Mouse (Mus musculus): ENCODE data around the gene Mtf1. TPM values are rescaled to one million over a fixed set of nuclear protein-coding genes. Genes with fewer than 3 reads are reported as not detected.
A peak's percentile ranks its signal among the peaks of the same experiment; 100 is the strongest.

The Mtf1 gene
- polyA plus RNA-seq, 1 experiment from 2014 or later = 10.6 TPM

DNA sequence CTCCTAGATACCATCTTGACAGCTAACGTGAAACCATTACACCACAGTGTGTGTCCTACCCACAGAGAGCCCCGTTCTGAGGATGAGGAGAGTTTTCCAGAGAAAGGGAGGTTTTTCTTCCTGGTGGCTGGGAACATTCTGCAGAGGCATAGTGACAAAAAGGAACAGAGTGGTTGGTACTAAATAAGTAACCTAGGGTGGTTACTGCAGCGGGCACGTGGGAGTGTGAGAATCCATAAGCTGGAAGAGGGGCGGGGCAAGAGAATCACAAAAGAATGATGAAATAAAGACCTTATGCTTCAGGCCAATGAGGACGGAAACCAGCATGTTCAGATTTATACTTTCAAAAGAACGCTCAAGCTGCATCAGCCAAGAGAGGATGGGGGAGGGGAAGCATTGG lies 86.8 kb downstream of the Mtf1 start:
- Histone ChIP-seq H3K9ac (ENCODE audit: low read length) (no peak overlapping the region), H3K4me2 (replicated peaks; ENCODE audit: low read depth) (no peak overlapping the region), H3K27ac (replicated peaks) (no peak overlapping the region), H3K4me3 (ENCODE audit: low read depth, low read length) (no peak overlapping the region), H3K4me1 (replicated peaks; ENCODE audit: control insufficient read depth, insufficient read depth) (no peaks in the 10 kb centered on the region), H3K9me3 (ENCODE audit: control insufficient read depth, low read length) (no peaks in the 10 kb centered on the region), H3K36me3 (ENCODE audit: control insufficient read depth, insufficient read depth, low read length) (no peaks in the 10 kb centered on the region), H3K27me3 (ENCODE audit: control insufficient read depth, insufficient read depth, low read length) (no peaks in the 10 kb centered on the region; the same call in 1 of the 2 replicates)
- 70% methylated on average over 7 of the region's 7 CpGs for WGBS
- DNase-seq (ENCODE audit: low spot score) (no peak), ATAC-seq (ENCODE audit: low FRiP score, low TSS enrichment) (no peak)
- TF ChIP-seq EP300 (optimal IDR thresholded peaks at IDR 0.05) (no peak), CTCF (IDR thresholded peaks at IDR 0.05; ENCODE audit: low read depth) (no peak)

- H3K9ac ChIP-seq (ENCODE audit: low read length) = no peak overlapping the region
- H3K9me3 ChIP-seq (ENCODE audit: control insufficient read depth, low read length) = no peaks in the 10 kb centered on the region
- DNase-seq (ENCODE audit: low spot score) = no peak
- no peak overlapping the region for H3K4me2 ChIP-seq (replicated peaks; ENCODE audit: low read depth)
- no peak overlapping the region for H3K4me3 ChIP-seq (ENCODE audit: low read depth, low read length)
- ATAC-seq (ENCODE audit: low FRiP score, low TSS enrichment) = no peak
- H3K27ac ChIP-seq (replicated peaks) = no peak overlapping the region
- WGBS = 71% methylated on average over 2 of the region's 2 CpGs
- no peaks in the 10 kb centered on the region for H3K4me1 ChIP-seq (replicated peaks; ENCODE audit: control insufficient read depth, insufficient read depth)
- TF ChIP-seq EP300 (optimal IDR thresholded peaks at IDR 0.05) (no peak), CTCF (IDR thresholded peaks at IDR 0.05; ENCODE audit: low read depth) (no peak)
- H3K36me3 ChIP-seq (ENCODE audit: control insufficient read depth, insufficient read depth, low read length) = no peaks in the 10 kb centered on the region
- peaks cover 7% of the 10 kb centered on the region; the same call in 1 of the 2 replicates for H3K27me3 ChIP-seq (ENCODE audit: control insufficient read depth, insufficient read depth, low read length)
Measured at GRCm38 (mm10) chr4:124889935-124890334, 88.0 kb downstream of the Mtf1 start.

DNA sequence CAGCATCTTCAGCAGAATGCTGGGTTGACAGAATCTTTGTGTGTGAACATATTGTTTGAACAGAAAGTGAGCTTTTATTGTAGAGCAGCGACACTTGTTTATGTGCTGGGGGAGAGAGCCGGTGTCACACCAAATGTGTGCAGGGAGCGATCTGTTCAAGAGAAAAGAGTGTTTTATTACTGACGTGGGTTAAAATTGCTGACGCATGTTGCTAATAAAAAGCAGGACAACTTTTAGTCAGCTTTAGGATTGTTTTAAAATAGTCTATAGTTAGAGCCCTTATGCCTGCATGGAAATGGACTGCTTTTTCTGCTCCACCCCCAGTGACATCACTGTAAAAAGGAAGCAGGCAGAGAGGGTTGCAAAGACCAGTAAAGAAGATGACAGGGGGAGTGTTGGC lies 88.9 kb downstream of the Mtf1 start:
- Histone ChIP-seq H3K4me3 (ENCODE audit: low read depth, low read length) (no peak overlapping the region), H3K4me1 (replicated peaks; ENCODE audit: control insufficient read depth, insufficient read depth) (no peaks in the 10 kb centered on the region), H3K27ac (replicated peaks) (no peak overlapping the region), H3K4me2 (replicated peaks; ENCODE audit: low read depth) (no peak overlapping the region), H3K27me3 (ENCODE audit: control insufficient read depth, insufficient read depth, low read length) (peaks cover 11% of the 10 kb centered on the region; the same call in 1 of the 2 replicates), H3K9me3 (ENCODE audit: control insufficient read depth, low read length) (no peaks in the 10 kb centered on the region), H3K36me3 (ENCODE audit: control insufficient read depth, insufficient read depth, low read length) (no peaks in the 10 kb centered on the region), H3K9ac (ENCODE audit: low read length) (no peak overlapping the region)
- TF ChIP-seq EP300 (optimal IDR thresholded peaks at IDR 0.05) (no peak), CTCF (IDR thresholded peaks at IDR 0.05; ENCODE audit: low read depth) (no peak)
- WGBS = 65% methylated on average over 5 of the region's 5 CpGs
- DNase-seq (ENCODE audit: low spot score) (no peak), ATAC-seq (ENCODE audit: low FRiP score, low TSS enrichment) (no peak)

- no peak for TF ChIP-seq CTCF (IDR thresholded peaks at IDR 0.05; ENCODE audit: low read depth)
- no peak for TF ChIP-seq EP300 (optimal IDR thresholded peaks at IDR 0.05)
- H3K27me3 ChIP-seq (ENCODE audit: control insufficient read depth, insufficient read depth, low read length) = peaks cover 11% of the 10 kb centered on the region; the same call in 1 of the 2 replicates
- WGBS = 32% methylated on average over 6 of the region's 6 CpGs
Measured at GRCm38 (mm10) chr4:124893769-124894168, 91.9 kb downstream of the Mtf1 start.

GRCm38 (mm10) chr4:124894508-124895428 lies 92.9 kb downstream of the Mtf1 start:
- H3K9ac ChIP-seq (ENCODE audit: low read length) = peak overlapping the region; percentile 35; the same call in 1 of the 2 replicates
- no peak overlapping the region for H3K27ac ChIP-seq (replicated peaks)
- peak overlapping the region; percentile 36 for H3K4me3 ChIP-seq (ENCODE audit: low read depth, low read length)
- no peaks in the 10 kb centered on the region for H3K4me1 ChIP-seq (replicated peaks; ENCODE audit: control insufficient read depth, insufficient read depth)
- TF ChIP-seq CTCF (IDR thresholded peaks at IDR 0.05; ENCODE audit: low read depth) = no peak
- no peak for TF ChIP-seq EP300 (optimal IDR thresholded peaks at IDR 0.05)
- peak; percentile 36 for DNase-seq (ENCODE audit: low spot score)
- H3K9me3 ChIP-seq (ENCODE audit: control insufficient read depth, low read length) = no peaks in the 10 kb centered on the region
- WGBS = 3% methylated on average over 57 of the region's 83 CpGs
- H3K36me3 ChIP-seq (ENCODE audit: control insufficient read depth, insufficient read depth, low read length) = no peaks in the 10 kb centered on the region
- peak overlapping the region; percentile 52 for H3K4me2 ChIP-seq (replicated peaks; ENCODE audit: low read depth)
- ATAC-seq (ENCODE audit: low FRiP score, low TSS enrichment) = peak; percentile 26; the same call in 1 of the 2 replicates
- peaks cover 11% of the 10 kb centered on the region; the same call in 1 of the 2 replicates for H3K27me3 ChIP-seq (ENCODE audit: control insufficient read depth, insufficient read depth, low read length)

More at GRCm38 (mm10) chr4:124893769-124894168, 91.9 kb downstream of the Mtf1 start:
- no peak overlapping the region for H3K4me3 ChIP-seq (ENCODE audit: low read depth, low read length)
- no peak for ATAC-seq (ENCODE audit: low FRiP score, low TSS enrichment)
- no peak for DNase-seq (ENCODE audit: low spot score)
- no peak overlapping the region for H3K9ac ChIP-seq (ENCODE audit: low read length)
- no peaks in the 10 kb centered on the region for H3K9me3 ChIP-seq (ENCODE audit: control insufficient read depth, low read length)
- no peak overlapping the region for H3K4me2 ChIP-seq (replicated peaks; ENCODE audit: low read depth)
- H3K27ac ChIP-seq (replicated peaks) = no peak overlapping the region
- H3K36me3 ChIP-seq (ENCODE audit: control insufficient read depth, insufficient read depth, low read length) = no peaks in the 10 kb centered on the region
- no peaks in the 10 kb centered on the region for H3K4me1 ChIP-seq (replicated peaks; ENCODE audit: control insufficient read depth, insufficient read depth)

DNA sequence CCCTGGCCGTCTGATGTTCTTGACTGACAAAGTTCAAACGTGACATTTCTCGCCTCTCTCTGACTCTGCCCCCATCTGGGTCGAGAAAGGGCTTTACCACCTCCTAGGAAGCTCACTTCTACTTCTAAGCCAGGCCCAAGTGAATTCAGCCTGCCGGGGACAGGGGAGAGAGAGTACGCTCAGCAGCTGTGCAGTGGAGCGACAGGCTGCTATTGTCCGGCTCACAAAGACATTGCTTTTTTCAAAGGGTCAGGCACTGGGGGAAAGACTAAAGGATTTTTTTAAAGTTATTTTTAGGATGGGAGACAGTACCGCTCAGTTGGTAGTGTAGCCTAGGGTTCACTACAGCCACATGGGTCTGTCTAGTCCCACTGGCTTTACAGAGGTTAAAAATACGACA lies 96.5 kb downstream of the Mtf1 start:
- 61% methylated on average over 10 of the region's 10 CpGs for WGBS
- ATAC-seq (ENCODE audit: low FRiP score, low TSS enrichment) = no peak
- DNase-seq (ENCODE audit: low spot score) = no peak
- Histone ChIP-seq H3K27me3 (ENCODE audit: control insufficient read depth, insufficient read depth, low read length) (peaks cover 11% of the 10 kb centered on the region; the same call in 1 of the 2 replicates), H3K27ac (replicated peaks) (no peak overlapping the region), H3K36me3 (ENCODE audit: control insufficient read depth, insufficient read depth, low read length) (no peaks in the 10 kb centered on the region), H3K4me3 (ENCODE audit: low read depth, low read length) (no peak overlapping the region), H3K9me3 (ENCODE audit: control insufficient read depth, low read length) (no peaks in the 10 kb centered on the region), H3K9ac (ENCODE audit: low read length) (no peak overlapping the region), H3K4me2 (replicated peaks; ENCODE audit: low read depth) (no peak overlapping the region), H3K4me1 (replicated peaks; ENCODE audit: control insufficient read depth, insufficient read depth) (no peaks in the 10 kb centered on the region)
- TF ChIP-seq EP300 (optimal IDR thresholded peaks at IDR 0.05) = no peak
- TF ChIP-seq CTCF (IDR thresholded peaks at IDR 0.05; ENCODE audit: low read depth) = no peak

Other genes with a start within 250 kb of the Mtf1 start
- gene 3100002H09Rik, start 191.3 kb upstream of the Mtf1 start, polyA plus RNA-seq (2015; fragmentation: Nextera tagmentation; extraction: Ambion mirVana) = not detected in 2 replicates
- gene Pou3f1, start 145.3 kb upstream of the Mtf1 start, polyA plus RNA-seq (2015; fragmentation: Nextera tagmentation; extraction: Ambion mirVana) = 0.13 TPM in 2 replicates
- gene Utp11, start 108.5 kb upstream of the Mtf1 start, polyA plus RNA-seq (2015; fragmentation: Nextera tagmentation; extraction: Ambion mirVana) = 105 TPM in 2 replicates
- 7.4 and 9.0 TPM in 2 replicates for gene Fhl3, start 101.4 kb upstream of the Mtf1 start, polyA plus RNA-seq (2015; fragmentation: Nextera tagmentation; extraction: Ambion mirVana)
- 58.7 and 63.5 TPM in 2 replicates for gene Sf3a3, start 87.3 kb upstream of the Mtf1 start, polyA plus RNA-seq (2015; fragmentation: Nextera tagmentation; extraction: Ambion mirVana)
- 23.5 and 24.8 TPM in 2 replicates for gene Inpp5b, start 60.3 kb upstream of the Mtf1 start, polyA plus RNA-seq (2015; fragmentation: Nextera tagmentation; extraction: Ambion mirVana)
- gene Yrdc, start 48.6 kb downstream of the Mtf1 start, polyA plus RNA-seq (2015; fragmentation: Nextera tagmentation; extraction: Ambion mirVana) = 31.2 and 32.3 TPM in 2 replicates
- 64.1 and 65.8 TPM in 2 replicates for gene 1110065P20Rik, start 49.1 kb downstream of the Mtf1 start, polyA plus RNA-seq (2015; fragmentation: Nextera tagmentation; extraction: Ambion mirVana)
- gene Maneal, start 60.1 kb downstream of the Mtf1 start, polyA plus RNA-seq (2015; fragmentation: Nextera tagmentation; extraction: Ambion mirVana) = 0.19 and 0.21 TPM in 2 replicates
- 0.17 TPM in 1 of 2 replicates, not detected in the other for gene Epha10, start 78.8 kb downstream of the Mtf1 start, polyA plus RNA-seq (2015; fragmentation: Nextera tagmentation; extraction: Ambion mirVana)
- 6.1 and 6.9 TPM in 2 replicates for gene 9930104L06Rik, start 134.9 kb downstream of the Mtf1 start, polyA plus RNA-seq (2015; fragmentation: Nextera tagmentation; extraction: Ambion mirVana)
- gene Cdca8, start 137.2 kb downstream of the Mtf1 start, polyA plus RNA-seq (2015; fragmentation: Nextera tagmentation; extraction: Ambion mirVana) = 26.9 and 34.9 TPM in 2 replicates
- gene Rspo1, start 184.3 kb downstream of the Mtf1 start, polyA plus RNA-seq (2015; fragmentation: Nextera tagmentation; extraction: Ambion mirVana) = 6.3 and 6.9 TPM in 2 replicates
- gene Gnl2, start 214.5 kb downstream of the Mtf1 start, polyA plus RNA-seq (2015; fragmentation: Nextera tagmentation; extraction: Ambion mirVana) = 36.1 and 37.3 TPM in 2 replicates